In the genomic region with DNA sequence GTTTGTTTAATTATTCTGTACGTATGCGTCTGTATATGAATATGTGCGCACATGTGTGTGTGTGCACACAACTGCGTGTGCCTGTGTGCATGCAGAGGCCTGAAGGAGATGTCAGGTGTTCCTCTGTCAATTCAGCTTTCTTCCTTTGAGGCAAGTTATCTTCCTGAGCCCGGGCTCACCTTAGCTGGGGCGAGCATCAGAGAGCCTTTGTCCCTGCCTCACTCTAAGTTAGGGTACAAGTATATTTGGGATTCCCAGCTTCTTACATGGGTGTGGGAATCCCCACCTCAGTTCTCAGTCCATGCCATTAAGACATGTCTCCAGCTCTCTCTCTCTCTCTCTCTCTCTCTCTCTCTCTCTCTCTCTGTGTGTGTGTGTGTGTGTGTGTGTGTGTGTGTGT, we compare ENCODE assay signal across 8 mouse cellular contexts. TPM values are rescaled to one million over a fixed set of nuclear protein-coding genes. Genes with fewer than 3 reads are reported as not detected.
A peak's percentile ranks its signal among the peaks of the same experiment; 100 is the strongest.
DNase-seq lines count a peak whose midpoint lies in the region; ATAC-seq and TF ChIP-seq lines count a peak whose summit lies in the region.
"Had no signal": no experiment of that assay in that cellular context is flagged by ENCODE, and none has a peak within 500 bp of the region (broad histone marks: within the 10 kb centered on the region; RNA-seq: fewer than 3 reads in every experiment).

No protein-coding gene starts in this region.

- 3% methylated on average over 6 of the region's 6 CpGs for WGBS in forebrain, postnatal 0 days
- 16% methylated on average over 6 of the region's 6 CpGs for WGBS in liver, embryonic 15.5 days (ENCODE audit: insufficient replicate concordance)
- WGBS in stomach, postnatal 0 days = 8% methylated on average over 6 of the region's 6 CpGs

- no peaks in the 10 kb centered on the region for H3K36me3 ChIP-seq in megakaryocyte, embryonic 14.5 days (replicated peaks; ENCODE audit: low read length)
- H3K36me3 ChIP-seq in forebrain, postnatal 0 days (ENCODE audit: insufficient read depth) = no peaks in the 10 kb centered on the region
- no peaks in the 10 kb centered on the region for H3K36me3 ChIP-seq in liver, embryonic 15.5 days (replicated peaks)
- H3K36me3 ChIP-seq in stomach, postnatal 0 days (ENCODE audit: control insufficient read depth, insufficient read depth, low read length) = no peaks in the 10 kb centered on the region

- TF ChIP-seq CTCF in forebrain, postnatal 0 days (IDR thresholded peaks at IDR 0.05; ENCODE audit: low read depth) = no peak
- TF ChIP-seq CTCF in stomach, postnatal 0 days (IDR thresholded peaks at IDR 0.05; ENCODE audit: low read depth) = no peak

- H3K4me1 ChIP-seq in megakaryocyte, embryonic 14.5 days = peaks cover 24% of the 10 kb centered on the region
- H3K4me1 ChIP-seq in forebrain, postnatal 0 days (ENCODE audit: insufficient read depth) = no peaks in the 10 kb centered on the region
- 0 out of 2 replicates have a peak, but pooled peaks cover 7% of the 10 kb centered on the region for H3K4me1 ChIP-seq in liver, embryonic 15.5 days (replicated peaks)
- 0 out of 2 replicates have a peak, but pooled peaks cover 2% of the 10 kb centered on the region for H3K4me1 ChIP-seq in stomach, postnatal 0 days (replicated peaks; ENCODE audit: control insufficient read depth, insufficient read depth)

- peak overlapping the region; percentile 69 for H3K27ac ChIP-seq in forebrain, postnatal 0 days (ENCODE audit: low read depth, low read length)
- H3K27ac ChIP-seq in liver, embryonic 15.5 days (replicated peaks) = 0 out of 2 replicates have a peak overlapping the region, but pooled peaks have one; percentile 38
- peak overlapping the region; percentile 89 for H3K27ac ChIP-seq in stomach, postnatal 0 days (replicated peaks)

- H3K9me3 ChIP-seq in megakaryocyte, embryonic 14.5 days = no peaks in the 10 kb centered on the region
- H3K9me3 ChIP-seq in forebrain, postnatal 0 days (ENCODE audit: low read length) = no peaks in the 10 kb centered on the region
- H3K9me3 ChIP-seq in liver, embryonic 15.5 days (replicated peaks) = no peaks in the 10 kb centered on the region
- H3K9me3 ChIP-seq in stomach, postnatal 0 days (ENCODE audit: control insufficient read depth, low read length) = no peaks in the 10 kb centered on the region

- peak overlapping the region; percentile 89 for H3K4me3 ChIP-seq in megakaryocyte, embryonic 14.5 days (replicated peaks)
- H3K4me3 ChIP-seq in forebrain, postnatal 0 days (ENCODE audit: low read depth, low read length) = peak overlapping the region; percentile 25
- H3K4me3 ChIP-seq in liver, embryonic 15.5 days (replicated peaks) = peak overlapping the region; percentile 30; the same call in 1 of the 2 replicates
- H3K4me3 ChIP-seq in stomach, postnatal 0 days (ENCODE audit: low read depth, low read length) = peak overlapping the region; percentile 29

- H3K27me3 ChIP-seq in megakaryocyte, embryonic 14.5 days (replicated peaks) = peaks cover 20% of the 10 kb centered on the region
- H3K27me3 ChIP-seq in forebrain, postnatal 0 days (ENCODE audit: insufficient read depth, low read length) = no peaks in the 10 kb centered on the region
- H3K27me3 ChIP-seq in liver, embryonic 15.5 days = no peaks in the 10 kb centered on the region
- no peaks in the 10 kb centered on the region for H3K27me3 ChIP-seq in stomach, postnatal 0 days (ENCODE audit: control insufficient read depth, insufficient read depth, low read length)

- no peak for ATAC-seq in megakaryocyte, adult 5-6 weeks (ENCODE audit: poor library complexity, severe bottlenecking)
- no peak; the same call in 1 of the 2 replicates for ATAC-seq in forebrain, postnatal 0 days
- ATAC-seq in liver, embryonic 15.5 days (ENCODE audit: insufficient read depth) = no peak
- ATAC-seq in stomach, postnatal 0 days (ENCODE audit: low FRiP score, low TSS enrichment) = 0 out of 2 replicates have a peak, but pooled peaks have one; percentile 34

- TF ChIP-seq EP300 in stomach, postnatal 0 days (optimal IDR thresholded peaks at IDR 0.05) = no peak

- H3K4me2 ChIP-seq in forebrain, postnatal 0 days (ENCODE audit: low read depth) = peak overlapping the region; percentile 55
- peak overlapping the region; percentile 43; the same call in 1 of the 2 replicates for H3K4me2 ChIP-seq in liver, embryonic 15.5 days
- H3K4me2 ChIP-seq in stomach, postnatal 0 days (replicated peaks; ENCODE audit: low read depth) = peak overlapping the region; percentile 53

- 0 out of 2 replicates have a peak overlapping the region, but pooled peaks have one; percentile 31 for H3K9ac ChIP-seq in forebrain, postnatal 0 days
- H3K9ac ChIP-seq in liver, embryonic 15.5 days = no peak overlapping the region
- peak overlapping the region; percentile 50 for H3K9ac ChIP-seq in stomach, postnatal 0 days (ENCODE audit: low read length)

- no peak for DNase-seq in forebrain, postnatal 0 days
- DNase-seq in stomach, postnatal 0 days (ENCODE audit: low spot score) = no peak
- no peak for DNase-seq in adrenal gland, adult 2 months
- DNase-seq in embryo, embryonic 9.5 days (ENCODE audit: extremely low spot score) = no peak

RNA-seq across cellular contexts. Expression of a gene that starts 56.2 kb away (rescaled TPM):
- polyA plus RNA-seq in megakaryocyte, embryonic 14.5 days (2012; ENCODE audit: insufficient read depth, low replicate concordance) = 0.13 TPM in 1 of 2 replicates, not detected in the other
- 0.27 TPM in 1 of 2 replicates, not detected in the other for total RNA-seq in megakaryocyte, adult 5-6 weeks (2015)
- not detected in 2 replicates for total RNA-seq in megakaryocyte, adult 5-6 weeks (2017)
- 0.69 and 1.0 TPM in 2 replicates for total RNA-seq in forebrain, postnatal 0 days (2014; rRNA removed)
- 0.30 and 0.35 TPM in 2 replicates for polyA plus RNA-seq in forebrain, postnatal 0 days (2015; fragmentation: Nextera tagmentation; extraction: Ambion mirVana)
- not detected in 2 replicates for polyA plus RNA-seq in liver, embryonic 15.5 days (2015; fragmentation: Nextera tagmentation; extraction: Ambion mirVana)
- polyA plus RNA-seq in stomach, postnatal 0 days (2015; fragmentation: Nextera tagmentation; extraction: Ambion mirVana) = not detected in 2 replicates
- under 1 TPM in 1 of 2 experiments, not detected in 1; 0.14 TPM for total RNA-seq in adrenal gland, adult 2 months (2021)
- polyA plus RNA-seq in adrenal gland, adult 2 months (2012; rRNA removed) = 0.04 and 0.11 TPM in 2 replicates
- total RNA-seq: neutrophil, adult 5-6 weeks had no signal

Comparison
In these comparisons a context has a peak if more than half of its experiments do, and no peak if none do; other contexts are left out.
1. H3K4me3 ChIP-seq: peak in every context shown above with its lines; median percentile 89 in megakaryocyte, embryonic 14.5 days; 30 in liver, embryonic 15.5 days; 29 in stomach, postnatal 0 days; 25 in forebrain, postnatal 0 days.
2. H3K27ac ChIP-seq: peak in every context shown above with its lines; median percentile 89 in stomach, postnatal 0 days; 69 in forebrain, postnatal 0 days; 38 in liver, embryonic 15.5 days.